Mouse (Mus musculus) megakaryocyte-erythroid progenitor cell, adult 5-6 weeks (primary cell): Measurements from ENCODE around the gene Rhoj. TPM values are rescaled to one million over a fixed set of nuclear protein-coding genes. Genes with fewer than 3 reads are reported as not detected.
A peak's percentile ranks its signal among the peaks of the same experiment; 100 is the strongest.
"Not testable (repeated sequence)": the region's sequence is repeated elsewhere in the genome, so short reads cannot be mapped to it uniquely, and the experiment has no call there.

ENCODE experiments used
- ATAC-seq: replicated peaks from 2 replicates; pipeline ENCODE4 v1.8.0; 2016; ENCODE audit warnings: mild to moderate bottlenecking, inconsistent platforms; ENCODE audit not compliant: severe bottlenecking, poor library complexity, low FRiP score, low TSS enrichment
- total RNA-seq, 2 experiments: library from RNA; stranded (forward) in 1 of 2; stranded (reverse) in 1 of 2; fragments of 200-1000, 215-1000 nt in 1 of 2; fragments of >200 nt in 1 of 2; fragmentation: Nextera tagmentation in 1 of 2; gene quantifications; 2 replicates each; pipeline ENCODE4 v1.2.3; 2014 to 2017

Rhoj gene
- total RNA-seq, 2 experiments from 2014 or later = not detected

GRCm38 (mm10) chr12:75340331-75340730, 32.2 kb downstream of the Rhoj start:
- no peak for ATAC-seq

DNA sequence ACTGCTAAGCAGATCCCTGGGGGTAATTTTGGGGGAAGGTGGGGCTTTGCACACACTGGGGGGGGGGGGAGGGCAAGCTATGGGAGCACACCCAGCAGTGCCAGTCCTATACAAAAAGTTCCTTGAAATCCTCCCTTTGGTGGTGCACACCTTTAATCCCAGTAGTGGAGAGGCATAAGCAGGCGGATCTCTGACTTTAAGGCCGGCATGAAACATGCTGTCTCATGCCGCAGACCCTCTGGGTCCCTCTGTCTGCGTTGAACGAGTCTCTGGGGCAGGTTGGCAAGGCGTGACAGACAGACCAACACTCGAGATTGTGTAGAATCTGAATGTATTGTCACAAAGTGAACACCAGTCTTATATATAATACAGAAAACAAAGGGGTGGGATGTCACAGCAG, 40.4 kb downstream of the Rhoj start:
- no peak for ATAC-seq

- not testable (repeated sequence) for ATAC-seq
Observed at GRCm38 (mm10) chr12:75349537-75349936, 41.4 kb downstream of the Rhoj start.

DNA sequence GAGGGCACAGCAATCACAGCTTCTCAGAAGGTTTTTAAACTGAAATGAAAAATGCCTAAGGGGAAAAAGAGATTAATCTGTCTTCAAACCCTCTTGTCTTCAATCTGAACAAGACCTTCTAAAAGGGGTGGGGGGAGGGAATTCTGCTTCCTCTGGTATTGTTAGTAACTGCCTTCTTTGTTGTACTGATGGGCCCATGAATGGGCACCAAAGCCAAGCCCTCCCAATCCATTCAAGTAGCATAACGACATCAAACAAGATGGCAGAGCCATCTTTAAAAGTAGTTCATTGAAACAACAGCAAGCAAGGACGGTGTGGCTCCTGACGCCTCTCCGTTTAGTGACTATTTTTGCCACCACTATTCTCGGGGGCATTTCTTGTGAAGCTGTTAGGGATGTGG, 42.6 kb downstream of the Rhoj start:
- no peak for ATAC-seq

GRCm38 (mm10) chr12:75351846-75352245, 43.7 kb downstream of the Rhoj start:
- no peak for ATAC-seq

GRCm38 (mm10) chr12:75352410-75352809, 44.3 kb downstream of the Rhoj start:
- ATAC-seq = no peak

GRCm38 (mm10) chr12:75354354-75354753, 46.2 kb downstream of the Rhoj start:
- ATAC-seq = no peak

- no peak for ATAC-seq
Observed at GRCm38 (mm10) chr12:75357781-75358180, 49.7 kb downstream of the Rhoj start.

DNA sequence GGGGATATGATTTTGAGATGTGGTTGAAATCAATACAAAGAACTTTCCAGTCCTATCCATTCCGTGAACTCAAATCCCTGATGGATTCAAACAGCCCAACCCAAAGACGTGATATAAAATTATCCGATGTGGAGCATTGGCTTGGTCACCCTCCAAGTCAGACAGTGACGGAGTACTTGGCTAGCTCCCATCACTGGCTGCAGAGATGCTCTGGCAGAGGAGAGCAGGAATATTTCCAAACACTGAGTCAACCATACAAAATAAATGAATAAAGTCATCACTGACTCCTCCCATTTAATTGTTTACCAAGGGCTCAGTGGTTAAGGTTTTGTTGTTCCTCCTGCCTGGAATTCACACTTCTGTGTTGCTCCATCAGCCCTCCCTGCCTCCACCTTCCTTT, 50.6 kb downstream of the Rhoj start:
- ATAC-seq = no peak

DNA sequence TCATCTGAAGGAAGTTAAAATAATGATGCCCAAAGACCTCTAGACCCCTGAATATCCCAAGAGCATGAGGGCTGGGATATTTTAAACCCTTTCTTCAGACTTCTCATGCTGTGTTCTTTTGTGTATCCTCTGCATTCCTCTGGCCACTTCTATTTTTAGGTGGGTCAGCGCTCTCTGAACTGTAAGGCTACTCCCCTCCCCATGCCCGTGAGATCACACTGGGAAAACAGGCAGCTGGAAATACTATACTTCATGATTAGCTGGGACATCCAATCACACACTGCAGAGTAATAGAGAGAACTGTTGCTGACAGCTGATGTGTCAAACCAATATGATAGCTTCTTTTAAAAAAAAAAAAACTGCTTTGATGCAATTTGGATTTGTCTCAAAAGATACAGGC, 51.4 kb downstream of the Rhoj start:
- ATAC-seq = no peak

DNA sequence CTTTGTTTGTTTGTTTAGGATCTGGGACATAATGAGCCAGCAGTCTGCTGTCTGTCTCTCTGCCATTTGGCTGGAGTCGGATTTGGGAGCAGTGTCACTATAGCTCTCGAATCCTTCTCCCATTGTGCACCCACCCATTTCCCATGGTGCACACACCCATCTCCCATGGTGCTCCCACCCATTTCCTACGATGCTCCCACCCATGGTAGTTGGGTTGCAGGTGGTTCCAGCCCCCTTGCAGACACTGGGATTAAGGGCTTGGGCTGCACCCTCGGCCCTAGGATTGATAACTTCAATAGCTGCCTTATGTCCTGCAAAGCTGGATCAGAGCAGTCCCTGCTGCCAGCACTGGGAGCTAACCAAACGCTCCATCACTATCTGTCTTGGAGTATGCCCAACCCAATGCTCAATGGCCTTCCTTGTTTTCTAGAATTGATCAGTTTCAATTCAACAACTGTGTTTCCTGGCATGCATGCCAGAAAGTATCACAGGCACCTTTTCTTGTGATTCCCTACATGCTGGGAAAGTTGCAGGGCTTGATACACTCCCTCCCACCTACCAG, 51.9 kb downstream of the Rhoj start:
- 0 out of 2 replicates have a peak, but pooled peaks have one; percentile 18 for ATAC-seq

DNA sequence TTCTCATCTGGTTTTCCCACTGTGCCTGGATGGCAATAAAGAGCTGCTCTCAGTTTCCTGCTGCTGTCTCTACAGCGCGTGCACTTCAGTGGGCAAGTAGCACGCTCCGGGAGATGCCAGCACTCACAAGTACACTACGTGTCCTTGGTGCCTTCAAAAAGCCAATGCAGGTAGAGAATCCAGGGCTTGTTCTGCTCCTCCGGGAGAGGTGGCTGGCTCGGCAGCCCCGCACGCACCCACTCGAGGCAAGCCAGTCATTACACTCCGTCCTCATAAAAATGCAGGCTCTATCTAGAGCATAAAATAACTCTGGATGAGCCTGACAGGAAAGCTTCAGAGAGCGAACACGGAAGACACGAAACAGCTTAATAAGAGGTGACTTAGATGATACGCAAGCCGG, 54.3 kb downstream of the Rhoj start:
- ATAC-seq = no peak

DNA sequence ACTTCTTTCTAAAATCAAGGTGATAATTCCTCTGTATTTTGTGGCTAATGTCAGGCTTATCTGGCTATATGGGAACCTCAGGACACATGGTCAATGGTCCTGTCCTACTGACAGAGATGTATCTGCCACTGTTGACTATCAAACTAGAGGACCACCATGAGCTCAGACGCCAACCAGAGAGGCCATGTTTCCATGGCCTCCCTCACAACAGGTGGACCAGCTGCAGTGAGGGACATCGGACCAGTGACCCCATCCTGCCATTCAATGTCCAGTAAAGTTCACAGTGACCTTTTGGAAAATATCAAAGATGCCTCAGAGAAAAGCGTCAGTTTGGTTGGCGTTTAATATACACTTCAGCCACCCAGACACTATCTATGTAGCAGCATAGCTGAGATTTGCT, 56.3 kb downstream of the Rhoj start:
- no peak for ATAC-seq

GRCm38 (mm10) chr12:75365621-75366124, 57.6 kb downstream of the Rhoj start:
- no peak for ATAC-seq

GRCm38 (mm10) chr12:75367371-75367770, 59.2 kb downstream of the Rhoj start:
- ATAC-seq = no peak

DNA sequence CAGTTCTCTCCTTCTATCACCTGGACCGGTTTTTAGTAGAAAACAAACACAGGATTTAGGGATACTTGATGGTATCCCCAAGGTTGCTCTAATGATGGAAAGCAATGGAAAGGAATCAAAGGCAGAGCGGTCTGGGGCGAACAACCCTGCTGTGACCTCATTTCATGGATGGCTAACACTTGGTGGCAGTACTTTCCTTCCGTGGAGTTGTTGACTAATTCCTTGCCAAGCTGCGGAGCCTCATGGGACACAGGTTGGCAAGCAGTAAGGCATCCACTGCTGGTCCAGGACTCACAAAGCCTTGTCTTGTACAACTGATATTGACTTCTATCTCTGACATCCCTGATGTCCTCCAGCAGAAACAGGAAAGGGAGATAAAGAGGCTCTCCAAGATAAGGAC, 60.4 kb downstream of the Rhoj start:
- ATAC-seq = no peak

GRCm38 (mm10) chr12:75369418-75369851, 61.3 kb downstream of the Rhoj start:
- ATAC-seq = no peak

GRCm38 (mm10) chr12:75374437-75374836, 66.3 kb downstream of the Rhoj start:
- ATAC-seq = no peak

- ATAC-seq = no peak
Observed at GRCm38 (mm10) chr12:75375060-75375459, 66.9 kb downstream of the Rhoj start.

DNA sequence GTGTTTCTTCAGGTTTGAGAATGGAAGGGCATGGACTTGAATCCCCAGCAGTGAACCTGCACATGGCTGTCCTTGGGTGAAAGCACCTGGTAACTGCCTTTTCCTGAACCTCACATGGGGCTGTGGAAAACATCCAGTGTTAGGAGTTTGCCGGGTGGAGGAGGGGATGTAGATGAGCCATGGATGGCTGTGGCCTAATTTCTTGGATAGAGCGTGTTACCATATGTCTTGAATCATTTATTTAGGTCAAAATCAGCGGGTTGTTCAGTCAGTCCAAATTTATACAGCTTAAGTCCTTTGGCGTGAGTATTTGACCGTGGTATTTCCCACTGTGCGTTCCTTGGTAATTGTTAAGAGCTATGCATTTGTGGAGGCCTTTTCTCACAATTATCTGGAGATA, 68.0 kb downstream of the Rhoj start:
- ATAC-seq = no peak

DNA sequence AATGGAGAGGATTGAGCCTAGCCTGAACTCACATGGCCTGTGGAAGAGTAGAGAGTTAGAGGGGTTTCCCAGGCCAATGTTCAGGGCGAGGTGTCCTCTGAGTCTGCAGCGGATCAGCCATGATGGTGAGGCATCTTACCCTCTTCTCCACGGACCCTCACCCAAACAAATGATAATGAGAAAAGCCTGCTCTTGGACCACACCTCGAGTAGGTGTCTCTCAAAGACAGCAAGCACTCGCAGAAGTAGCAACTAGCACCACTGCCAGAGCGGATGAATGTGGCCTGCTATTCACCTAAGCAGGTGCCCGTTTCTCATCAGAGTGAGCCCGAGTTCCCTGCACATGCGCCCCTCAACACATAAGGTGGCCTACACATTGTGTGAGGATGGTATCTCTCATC, 78.6 kb downstream of the Rhoj start:
- no peak for ATAC-seq

GRCm38 (mm10) chr12:75387156-75387555, 79.0 kb downstream of the Rhoj start:
- no peak for ATAC-seq
